ENCODE assay signal across 15 mouse cellular contexts in genomic region chr13:9695809-9696208, GRCm38 (mm10).
DNase-seq lines count a peak whose midpoint lies in the region; ATAC-seq and TF ChIP-seq lines count a peak whose summit lies in the region.
"Had no signal": no experiment of that assay in that cellular context is flagged by ENCODE, and none has a peak within 500 bp of the region (broad histone marks: within the 10 kb centered on the region; RNA-seq: fewer than 3 reads in every experiment).

No protein-coding gene starts in this region.

- intact Hi-C loops in heart, postnatal 25 days (cut with DNase I), result loop anchor here (5.0 kb wide), 1 partner anchor 66 kb away; no protein-coding TSS in a partner anchor

- no peaks in the 10 kb centered on the region for H3K27me3 ChIP-seq in hindbrain, embryonic 16.5 days (replicated peaks; ENCODE audit: control insufficient read depth, insufficient read depth, low read length)
- H3K27me3 ChIP-seq in hindbrain, embryonic 14.5 days (ENCODE audit: control insufficient read depth, insufficient read depth, low read length), result no peaks in the 10 kb centered on the region
- H3K27me3 ChIP-seq in lung, postnatal 0 days (replicated peaks; ENCODE audit: insufficient read depth, low read length), result no peaks in the 10 kb centered on the region
- H3K27me3 ChIP-seq in hindbrain, embryonic 11.5 days (ENCODE audit: control insufficient read depth, insufficient read depth, low read length), result no peaks in the 10 kb centered on the region
- H3K27me3 ChIP-seq: embryonic facial prominence, embryonic 12.5 days; hindbrain, embryonic 15.5 days had no signal

- H3K9ac ChIP-seq in hindbrain, embryonic 16.5 days (ENCODE audit: low read depth, low read length), result no peak overlapping the region
- no peak overlapping the region for H3K9ac ChIP-seq in hindbrain, embryonic 14.5 days
- no peak overlapping the region for H3K9ac ChIP-seq in lung, postnatal 0 days (replicated peaks; ENCODE audit: low read depth)
- H3K9ac ChIP-seq in hindbrain, embryonic 11.5 days (ENCODE audit: low read depth, low read length), result no peak overlapping the region
- H3K9ac ChIP-seq: embryonic facial prominence, embryonic 12.5 days; hindbrain, embryonic 15.5 days; liver, postnatal 0 days had no signal

- no peaks in the 10 kb centered on the region for H3K4me1 ChIP-seq in hindbrain, embryonic 16.5 days (ENCODE audit: control insufficient read depth, insufficient read depth, low read depth, low read length)
- no peaks in the 10 kb centered on the region for H3K4me1 ChIP-seq in hindbrain, embryonic 14.5 days (replicated peaks; ENCODE audit: control insufficient read depth, insufficient read depth, low read length)
- peaks cover 4% of the 10 kb centered on the region; the same call in 1 of the 2 replicates for H3K4me1 ChIP-seq in lung, postnatal 0 days (ENCODE audit: insufficient read depth, low read depth, low read length)
- H3K4me1 ChIP-seq in hindbrain, embryonic 11.5 days (replicated peaks; ENCODE audit: control insufficient read depth, insufficient read depth, low read length), result no peaks in the 10 kb centered on the region
- H3K4me1 ChIP-seq: embryonic facial prominence, embryonic 12.5 days; hindbrain, embryonic 15.5 days had no signal

- ATAC-seq in hindbrain, embryonic 16.5 days, result 0 out of 2 replicates have a peak, but pooled peaks have one; percentile 32
- no peak for ATAC-seq in hindbrain, embryonic 14.5 days (ENCODE audit: low FRiP score)
- peak; percentile 94 for ATAC-seq in lung, postnatal 0 days
- no peak for ATAC-seq in hindbrain, embryonic 11.5 days (ENCODE audit: low FRiP score)
- ATAC-seq: CD4-positive, CD25-positive, alpha-beta regulatory T cell, adult 4 months; forebrain, embryonic 14.5 days; liver, postnatal 0 days had no signal

- H3K36me3 ChIP-seq in hindbrain, embryonic 16.5 days (ENCODE audit: control insufficient read depth, insufficient read depth, low read length), result peaks cover 29% of the 10 kb centered on the region
- H3K36me3 ChIP-seq in hindbrain, embryonic 14.5 days (replicated peaks; ENCODE audit: control insufficient read depth, insufficient read depth), result peaks cover 69% of the 10 kb centered on the region
- peaks cover 16% of the 10 kb centered on the region; the same call in 1 of the 2 replicates for H3K36me3 ChIP-seq in lung, postnatal 0 days (ENCODE audit: insufficient read depth, low read length)
- H3K36me3 ChIP-seq in hindbrain, embryonic 11.5 days (ENCODE audit: control insufficient read depth, insufficient read depth, low read length), result peaks cover 5% of the 10 kb centered on the region; the same call in 1 of the 2 replicates

- H3K27ac ChIP-seq in hindbrain, embryonic 16.5 days (ENCODE audit: low read depth, low read length), result no peak overlapping the region
- H3K27ac ChIP-seq in hindbrain, embryonic 14.5 days, result no peak overlapping the region
- H3K27ac ChIP-seq in lung, postnatal 0 days (ENCODE audit: low read length), result no peak overlapping the region
- no peak overlapping the region for H3K27ac ChIP-seq in layer of hippocampus, adult 2 months
- H3K27ac ChIP-seq in hindbrain, embryonic 11.5 days (ENCODE audit: low read depth, low read length), result no peak overlapping the region
- H3K27ac ChIP-seq: embryonic facial prominence, embryonic 12.5 days; hindbrain, embryonic 15.5 days; stomach, postnatal 0 days had no signal

- no peak overlapping the region for H3K4me3 ChIP-seq in hindbrain, embryonic 16.5 days (ENCODE audit: low read length)
- H3K4me3 ChIP-seq in hindbrain, embryonic 14.5 days (replicated peaks; ENCODE audit: low read length), result no peak overlapping the region
- no peak overlapping the region for H3K4me3 ChIP-seq in lung, postnatal 0 days (ENCODE audit: low read depth, low read length)
- H3K4me3 ChIP-seq in layer of hippocampus, adult 2 months, result no peak overlapping the region
- H3K4me3 ChIP-seq in hindbrain, embryonic 11.5 days (ENCODE audit: low read depth, low read length), result no peak overlapping the region
- H3K4me3 ChIP-seq: embryonic facial prominence, embryonic 12.5 days; hindbrain, embryonic 15.5 days had no signal

- no peaks in the 10 kb centered on the region for H3K9me3 ChIP-seq in hindbrain, embryonic 16.5 days (ENCODE audit: control insufficient read depth, low read length)
- no peaks in the 10 kb centered on the region for H3K9me3 ChIP-seq in hindbrain, embryonic 14.5 days (ENCODE audit: control insufficient read depth, low read length)
- no peaks in the 10 kb centered on the region for H3K9me3 ChIP-seq in lung, postnatal 0 days (ENCODE audit: low read length)
- no peaks in the 10 kb centered on the region for H3K9me3 ChIP-seq in hindbrain, embryonic 11.5 days (ENCODE audit: control insufficient read depth, low read length)
- H3K9me3 ChIP-seq: embryonic facial prominence, embryonic 12.5 days; hindbrain, embryonic 15.5 days had no signal

- no peak overlapping the region for H3K4me2 ChIP-seq in hindbrain, embryonic 16.5 days (ENCODE audit: low read length)
- H3K4me2 ChIP-seq in hindbrain, embryonic 14.5 days (replicated peaks), result no peak overlapping the region
- H3K4me2 ChIP-seq in lung, postnatal 0 days (replicated peaks; ENCODE audit: low read depth, low read length), result no peak overlapping the region
- no peak overlapping the region for H3K4me2 ChIP-seq in hindbrain, embryonic 11.5 days (replicated peaks; ENCODE audit: low read depth, low read length)
- H3K4me2 ChIP-seq: embryonic facial prominence, embryonic 12.5 days; hindbrain, embryonic 15.5 days had no signal

- no peak for DNase-seq in hindbrain, embryonic 14.5 days (ENCODE audit: low spot score)
- DNase-seq in NIH3T3 (ENCODE audit: low read depth), result peak; percentile 13
- peak; percentile 44 for DNase-seq in heart, postnatal 25 days (ENCODE audit: low spot score)
- DNase-seq in lung, postnatal 0 days (ENCODE audit: low spot score), result peak; percentile 75
- no peak for DNase-seq in frontal cortex, adult 2 months (ENCODE audit: extremely low spot score in 1 of 2, low spot score in 1 of 2)
- no peak for DNase-seq in layer of hippocampus, adult 2 months (ENCODE audit: low spot score in 2 of 2)
- DNase-seq in hindbrain, embryonic 11.5 days (ENCODE audit: low spot score), result no peak
- DNase-seq: adrenal gland, postnatal 36 days; liver, postnatal 0 days had no signal

- peak; percentile 48; the same call in 1 of the 2 replicates for TF ChIP-seq EP300 in lung, postnatal 0 days (IDR thresholded peaks at IDR 0.05)

- no peak for TF ChIP-seq CTCF in lung, postnatal 0 days (IDR thresholded peaks at IDR 0.05)
- no peak for TF ChIP-seq CTCF in layer of hippocampus, adult 2 months (conservative IDR thresholded peaks at IDR 0.05)

Comparison
In these comparisons a context has a peak if more than half of its experiments do, and no peak if none do; other contexts are left out.
1. ATAC-seq: peak in hindbrain, embryonic 16.5 days (single experiment) and lung, postnatal 0 days (single experiment); none in hindbrain, embryonic 14.5 days (single experiment) and hindbrain, embryonic 11.5 days (single experiment).
2. DNase-seq: peak in NIH3T3 (single experiment), heart, postnatal 25 days (single experiment) and lung, postnatal 0 days (single experiment); none in hindbrain, embryonic 14.5 days (single experiment), frontal cortex, adult 2 months (0 of 2), layer of hippocampus, adult 2 months (0 of 2) and hindbrain, embryonic 11.5 days (single experiment).